Mouse (Mus musculus): ENCODE measurements around the gene Plekhf1. TPM values are rescaled to one million over a fixed set of nuclear protein-coding genes. Genes with fewer than 3 reads are reported as not detected.

Gene Plekhf1
- polyA plus RNA-seq, 2 experiments, result 3.4 to 4.2 TPM

DNA sequence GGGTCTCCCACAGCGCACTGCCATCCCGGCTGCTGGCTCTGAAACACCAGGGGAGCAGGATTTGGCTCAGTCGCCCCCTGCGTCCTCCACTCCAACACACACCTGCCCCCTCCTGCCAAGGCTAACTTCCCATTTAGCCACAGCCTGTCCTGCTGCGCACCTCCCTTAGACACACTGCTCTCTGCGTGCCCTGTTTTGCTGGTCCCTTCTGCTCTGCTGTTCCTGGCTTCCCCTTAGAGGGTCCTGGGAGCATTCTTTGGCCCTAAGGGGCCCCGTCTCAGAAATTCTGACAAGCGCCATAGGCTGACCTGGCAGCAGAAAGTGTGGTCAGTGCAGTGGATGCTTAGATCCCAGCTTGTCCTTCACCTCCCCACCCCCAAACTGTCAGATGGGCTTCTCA, 36.7 kb downstream of the Plekhf1 start:
- DNase-seq (ENCODE audit: low spot score), result no peak
- 79% methylated on average over 8 of the region's 8 CpGs for WGBS
- Histone ChIP-seq H3K9ac (ENCODE audit: low read depth, low read length, severe bottlenecking) (no peak overlapping the region), H3K4me2 (replicated peaks; ENCODE audit: low read depth, low read length, severe bottlenecking) (no peak overlapping the region), H3K4me1 (ENCODE audit: control insufficient read depth, insufficient read depth, low read length) (no peaks in the 10 kb centered on the region), H3K36me3 (ENCODE audit: control insufficient read depth, insufficient read depth, low read length) (peaks cover 9% of the 10 kb centered on the region), H3K27me3 (ENCODE audit: control insufficient read depth, insufficient read depth, low read length) (no peaks in the 10 kb centered on the region), H3K9me3 (ENCODE audit: control insufficient read depth, low read length) (no peaks in the 10 kb centered on the region), H3K27ac (replicated peaks; ENCODE audit: low read depth, low read length) (no peak overlapping the region), H3K4me3 (replicated peaks; ENCODE audit: low read length) (no peak overlapping the region)
- no peak for ATAC-seq (ENCODE audit: low FRiP score, low read depth)
- TF ChIP-seq POLR2A (IDR thresholded peaks at IDR 0.05; ENCODE audit: borderline replicate concordance, extremely low read depth, insufficient read depth, insufficient read length), result no peak

GRCm38 (mm10) chr7:38190056-38190835, 37.6 kb downstream of the Plekhf1 start:
- Histone ChIP-seq H3K4me3 (replicated peaks; ENCODE audit: low read length) (no peak overlapping the region), H3K4me1 (ENCODE audit: control insufficient read depth, insufficient read depth, low read length) (no peaks in the 10 kb centered on the region), H3K4me2 (replicated peaks; ENCODE audit: low read depth, low read length, severe bottlenecking) (no peak overlapping the region), H3K27me3 (ENCODE audit: control insufficient read depth, insufficient read depth, low read length) (no peaks in the 10 kb centered on the region), H3K9ac (ENCODE audit: low read depth, low read length, severe bottlenecking) (no peak overlapping the region), H3K36me3 (ENCODE audit: control insufficient read depth, insufficient read depth, low read length) (peaks cover 9% of the 10 kb centered on the region), H3K27ac (replicated peaks; ENCODE audit: low read depth, low read length) (no peak overlapping the region), H3K9me3 (ENCODE audit: control insufficient read depth, low read length) (no peaks in the 10 kb centered on the region)
- ATAC-seq (ENCODE audit: low FRiP score, low read depth), result no peak
- WGBS, result 91% methylated on average over 8 of the region's 8 CpGs
- TF ChIP-seq POLR2A (IDR thresholded peaks at IDR 0.05; ENCODE audit: borderline replicate concordance, extremely low read depth, insufficient read depth, insufficient read length), result no peak
- DNase-seq (ENCODE audit: low spot score), result no peak

GRCm38 (mm10) chr7:38189136-38189982, 38.5 kb downstream of the Plekhf1 start:
- no peaks in the 10 kb centered on the region for H3K27me3 ChIP-seq (ENCODE audit: control insufficient read depth, insufficient read depth, low read length)
- DNase-seq (ENCODE audit: low spot score) (no peak), ATAC-seq (ENCODE audit: low FRiP score, low read depth) (no peak)
- peaks cover 2% of the 10 kb centered on the region for H3K4me1 ChIP-seq (ENCODE audit: control insufficient read depth, insufficient read depth, low read length)
- no peak overlapping the region for H3K27ac ChIP-seq (replicated peaks; ENCODE audit: low read depth, low read length)
- TF ChIP-seq POLR2A (IDR thresholded peaks at IDR 0.05; ENCODE audit: borderline replicate concordance, extremely low read depth, insufficient read depth, insufficient read length), result no peak
- H3K36me3 ChIP-seq (ENCODE audit: control insufficient read depth, insufficient read depth, low read length), result peaks cover 9% of the 10 kb centered on the region
- 82% methylated on average over 15 of the region's 15 CpGs for WGBS
- H3K9ac ChIP-seq (ENCODE audit: low read depth, low read length, severe bottlenecking), result no peak overlapping the region
- no peaks in the 10 kb centered on the region for H3K9me3 ChIP-seq (ENCODE audit: control insufficient read depth, low read length)
- H3K4me2 ChIP-seq (replicated peaks; ENCODE audit: low read depth, low read length, severe bottlenecking), result no peak overlapping the region
- H3K4me3 ChIP-seq (replicated peaks; ENCODE audit: low read length), result no peak overlapping the region

- DNase-seq (ENCODE audit: low spot score) (no peak), ATAC-seq (ENCODE audit: low FRiP score, low read depth) (no peak)
- 88% methylated on average over 8 of the region's 8 CpGs for WGBS
These were observed 39.3 kb downstream of the Plekhf1 start for GRCm38 (mm10) chr7:38188281-38189075.

GRCm38 (mm10) chr7:38187796-38188195, 40.0 kb downstream of the Plekhf1 start:
- H3K27ac ChIP-seq (replicated peaks; ENCODE audit: low read depth, low read length), result no peak overlapping the region
- TF ChIP-seq POLR2A (IDR thresholded peaks at IDR 0.05; ENCODE audit: borderline replicate concordance, extremely low read depth, insufficient read depth, insufficient read length), result no peak
- H3K4me1 ChIP-seq (ENCODE audit: control insufficient read depth, insufficient read depth, low read length), result peaks cover 10% of the 10 kb centered on the region
- no peak overlapping the region for H3K4me3 ChIP-seq (replicated peaks; ENCODE audit: low read length)
- ATAC-seq (ENCODE audit: low FRiP score, low read depth), result no peak
- H3K9ac ChIP-seq (ENCODE audit: low read depth, low read length, severe bottlenecking), result no peak overlapping the region
- no peaks in the 10 kb centered on the region for H3K9me3 ChIP-seq (ENCODE audit: control insufficient read depth, low read length)
- no peaks in the 10 kb centered on the region for H3K27me3 ChIP-seq (ENCODE audit: control insufficient read depth, insufficient read depth, low read length)
- H3K36me3 ChIP-seq (ENCODE audit: control insufficient read depth, insufficient read depth, low read length), result peaks cover 9% of the 10 kb centered on the region
- WGBS, result 66% methylated on average over 4 of the region's 4 CpGs
- DNase-seq (ENCODE audit: low spot score), result no peak
- no peak overlapping the region for H3K4me2 ChIP-seq (replicated peaks; ENCODE audit: low read depth, low read length, severe bottlenecking)

More at GRCm38 (mm10) chr7:38188281-38189075, 39.3 kb downstream of the Plekhf1 start:
- H3K9me3 ChIP-seq (ENCODE audit: control insufficient read depth, low read length), result no peaks in the 10 kb centered on the region
- H3K4me3 ChIP-seq (replicated peaks; ENCODE audit: low read length), result no peak overlapping the region
- no peak overlapping the region for H3K27ac ChIP-seq (replicated peaks; ENCODE audit: low read depth, low read length)
- no peak overlapping the region for H3K9ac ChIP-seq (ENCODE audit: low read depth, low read length, severe bottlenecking)
- H3K27me3 ChIP-seq (ENCODE audit: control insufficient read depth, insufficient read depth, low read length), result no peaks in the 10 kb centered on the region
- peaks cover 6% of the 10 kb centered on the region for H3K4me1 ChIP-seq (ENCODE audit: control insufficient read depth, insufficient read depth, low read length)
- no peak overlapping the region for H3K4me2 ChIP-seq (replicated peaks; ENCODE audit: low read depth, low read length, severe bottlenecking)
- no peak for TF ChIP-seq POLR2A (IDR thresholded peaks at IDR 0.05; ENCODE audit: borderline replicate concordance, extremely low read depth, insufficient read depth, insufficient read length)
- H3K36me3 ChIP-seq (ENCODE audit: control insufficient read depth, insufficient read depth, low read length), result peaks cover 9% of the 10 kb centered on the region

Data from limb, embryonic 14.5 days (tissue).